Mouse (Mus musculus) bone marrow, adult 2 months (tissue): ENCODE data around the gene Shld1.

Experiments
- CTCF ChIP-seq: fragments of 200-500 bp; IDR thresholded peaks from 2 replicates; pipeline ENCODE4 v1.5.1; 2011; ENCODE audit warnings: low read length, control low read depth; ENCODE audit not compliant: control insufficient read depth, insufficient read depth
- POLR2A ChIP-seq: fragments of 200-500 bp; IDR thresholded peaks from 2 replicates; pipeline ENCODE4 v1.6.1; 2011; ENCODE audit warnings: low read depth, mild to moderate bottlenecking, control low read depth, low read length, borderline replicate concordance; ENCODE audit not compliant: control insufficient read depth

- TF ChIP-seq POLR2A = peak; percentile 60; the same call in 1 of the 2 replicates
- TF ChIP-seq CTCF = no peak
These were observed at the start of gene Shld1 for GRCm38 (mm10) chr2:132686756-132687737.
